Mouse (Mus musculus) fat pad, adult 2 months (tissue): ENCODE measurements around the gene Olfr66.

Experiments used
- DNase-seq: peaks from one replicate; pipeline ENCODE4 v3.0.0-alpha.2; 2011; ENCODE audit warnings: low read depth, low spot score; ENCODE audit errors: extremely low read depth

Gene Olfr66

DNA sequence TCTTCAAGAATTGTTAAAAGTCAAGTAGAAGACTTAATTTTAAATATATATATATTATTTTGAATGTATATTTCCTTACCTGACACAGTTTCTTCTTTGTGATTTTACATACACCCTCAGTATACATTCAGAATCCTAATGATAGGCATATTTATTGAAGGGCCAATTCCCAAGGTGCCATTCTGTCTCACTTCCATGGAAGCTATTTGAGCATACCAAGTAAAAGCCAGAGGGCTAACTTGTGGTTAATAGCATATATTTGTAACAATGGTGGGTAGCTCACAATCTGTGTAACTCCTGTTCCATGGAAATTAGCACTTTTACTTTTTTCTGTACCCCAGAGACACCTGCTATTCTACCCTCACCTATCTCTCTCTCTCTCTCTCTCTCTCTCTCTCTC lies at the start of gene Olfr66:
Olfr66 (minus strand) TSS at position 101 of the 400 bp plus-strand sequence.
- DNase-seq = no peak

- DNase-seq = no peak
Measured at GRCm38 (mm10) chr7:103934264-103934663, 48.2 kb upstream of the Olfr66 start, which contains the start of gene Olfr632. Gene Olfr632 (plus strand): TSS chr7:103934347.

GRCm38 (mm10) chr7:103928525-103928924 lies 42.5 kb upstream of the Olfr66 start, which contains the start of gene Olfr631:
Gene Olfr631 (plus strand): TSS chr7:103928825.
- DNase-seq = no peak

- DNase-seq = no peak
Measured at GRCm38 (mm10) chr7:103915338-103915737, 29.3 kb upstream of the Olfr66 start.

GRCm38 (mm10) chr7:103912969-103913511 lies 27.0 kb upstream of the Olfr66 start:
- DNase-seq = no peak

DNA sequence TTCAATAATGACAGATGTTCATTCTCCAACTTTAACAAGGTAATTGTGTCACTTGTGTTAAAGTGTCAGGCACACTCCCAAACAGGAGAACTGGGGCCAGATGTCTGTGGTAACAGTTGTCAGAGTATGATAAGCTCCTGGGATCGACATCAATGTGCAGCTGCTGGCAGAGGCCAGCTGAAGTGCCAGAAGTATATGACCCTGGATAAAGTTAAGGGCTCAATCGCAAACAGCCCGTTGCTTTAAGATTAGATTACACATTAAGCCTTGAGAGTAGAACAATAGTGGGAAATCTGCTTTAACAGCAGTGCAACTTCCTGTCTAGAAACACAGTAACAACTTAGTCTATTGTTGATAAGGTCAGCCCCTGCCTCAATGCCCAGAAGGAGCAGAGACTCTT lies 24.0 kb upstream of the Olfr66 start:
- no peak for DNase-seq

GRCm38 (mm10) chr7:103903187-103903586 lies 17.1 kb upstream of the Olfr66 start, which contains the start of gene Olfr65:
Gene Olfr65 (plus strand): TSS chr7:103903487.
- DNase-seq = no peak

DNA sequence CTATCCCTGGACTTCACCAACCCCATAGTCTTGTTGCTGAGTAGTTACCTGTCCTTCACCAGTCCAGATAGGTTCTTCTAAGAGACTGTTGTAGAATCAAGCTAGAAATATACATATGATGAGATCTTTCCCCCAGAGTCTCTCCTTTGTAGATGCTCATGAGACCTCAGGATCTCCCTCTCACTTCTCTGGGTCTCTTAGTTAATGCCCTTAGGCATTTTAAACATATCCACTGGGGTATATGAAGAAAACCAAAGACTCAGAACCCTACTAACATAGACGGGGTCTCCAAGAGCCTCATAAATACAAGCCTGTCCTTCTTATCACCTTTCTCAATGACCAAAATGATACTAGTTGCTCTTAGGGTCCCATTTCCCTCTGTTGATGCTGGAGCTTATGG lies 8.3 kb upstream of the Olfr66 start, which contains the start of gene Olfr64:
Olfr64 (minus strand) TSS at position 101 of the 400 bp plus-strand sequence.
- DNase-seq = no peak

DNA sequence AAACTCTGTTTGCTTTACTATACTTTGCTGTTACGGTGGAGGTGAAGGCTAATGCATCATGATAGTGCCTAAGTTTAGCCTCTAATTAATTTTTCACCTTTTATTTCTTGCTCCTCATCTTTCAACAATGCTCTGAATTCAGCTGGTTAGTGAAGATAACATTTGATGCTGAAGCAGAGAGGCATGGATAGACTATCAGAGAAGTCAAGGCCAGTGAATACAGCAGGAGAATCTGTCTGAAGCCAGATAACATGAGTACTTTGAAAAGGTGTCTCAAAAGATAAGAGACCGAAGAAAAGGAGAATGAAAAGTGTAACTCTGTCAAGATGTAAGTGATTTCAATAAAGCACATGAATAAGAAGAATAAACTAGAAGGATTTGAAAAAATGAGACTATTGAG lies 9.0 kb downstream of the Olfr66 start:
- no peak for DNase-seq

- no peak for DNase-seq
Measured at GRCm38 (mm10) chr7:103874451-103874850, 11.6 kb downstream of the Olfr66 start.

GRCm38 (mm10) chr7:103873064-103873463 lies 13.0 kb downstream of the Olfr66 start:
- DNase-seq = no peak

DNA sequence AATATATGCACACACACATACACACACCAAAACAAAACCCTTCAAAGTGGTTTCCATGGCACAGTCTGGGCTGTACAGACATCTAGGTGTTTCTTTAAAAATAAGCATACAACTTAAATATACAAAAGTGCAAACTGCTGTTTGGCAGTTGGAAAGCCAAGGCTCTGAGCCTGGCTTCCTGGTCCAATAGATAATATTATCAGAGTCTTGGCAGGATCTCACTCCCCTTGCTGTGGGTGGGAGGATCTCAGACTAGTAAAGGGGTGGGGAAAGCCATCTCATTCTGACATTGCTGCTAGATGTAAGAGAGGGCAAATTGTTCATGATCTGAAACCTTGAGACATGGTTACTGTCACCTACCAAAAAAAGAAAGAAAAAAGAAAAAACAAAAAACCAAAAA lies 15.4 kb downstream of the Olfr66 start:
- DNase-seq = no peak

DNA sequence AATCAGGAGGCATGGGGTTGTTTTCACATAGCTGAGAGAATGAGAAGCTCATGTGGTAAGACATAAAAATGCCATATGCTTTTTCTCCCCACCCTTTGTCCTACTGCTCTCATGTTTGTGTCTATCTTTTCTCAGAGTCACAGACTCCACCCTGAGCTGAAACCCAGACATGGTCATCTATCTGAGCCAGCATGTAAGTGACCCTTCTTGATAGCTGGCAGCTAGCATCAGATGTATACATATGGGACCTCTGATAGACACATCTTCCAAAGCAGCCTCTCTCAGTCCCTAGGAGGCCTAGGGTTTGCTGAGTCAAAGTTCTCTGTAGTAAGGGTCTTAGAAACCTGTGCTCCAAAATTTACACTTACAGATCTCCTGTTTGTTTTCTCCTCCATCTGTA lies 20.3 kb downstream of the Olfr66 start:
- DNase-seq = no peak

DNA sequence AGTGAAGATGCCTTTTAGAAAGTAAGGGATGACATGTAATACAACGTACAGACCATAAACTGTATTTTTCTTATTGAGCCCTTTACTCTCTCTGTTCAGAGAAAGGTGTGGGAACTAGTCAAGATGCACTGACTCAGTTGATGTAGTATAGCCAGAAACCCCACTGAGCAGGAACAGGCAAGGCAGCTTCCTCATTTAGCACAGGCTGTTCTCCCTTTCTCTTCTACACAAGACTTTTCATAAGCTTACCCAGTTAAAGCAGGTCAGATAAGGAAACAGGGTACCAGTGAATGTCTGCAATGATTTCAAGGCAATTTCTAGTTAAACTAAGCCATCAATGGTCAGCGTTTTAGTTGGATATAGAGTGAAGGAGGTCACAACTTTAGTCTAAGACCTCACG lies 24.5 kb downstream of the Olfr66 start:
- no peak for DNase-seq

DNA sequence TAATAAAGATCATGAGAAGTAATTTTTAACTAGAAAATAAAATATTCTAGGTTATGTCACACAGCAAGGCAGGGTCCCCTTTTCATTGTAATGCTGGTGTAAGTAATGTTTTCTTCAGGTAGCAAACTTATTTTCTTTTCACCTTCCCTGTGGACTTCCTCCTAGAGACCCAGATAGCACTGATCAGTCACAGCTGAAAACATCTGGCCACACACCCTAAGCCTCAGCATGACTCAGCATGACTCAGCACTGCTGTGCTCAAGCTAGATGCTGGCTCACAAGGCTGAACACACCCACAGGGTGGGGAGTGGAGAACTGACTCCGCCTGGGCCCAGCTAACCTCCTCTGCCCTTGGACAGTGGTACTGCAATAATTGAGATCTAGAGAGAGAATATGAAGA lies 25.2 kb downstream of the Olfr66 start:
- DNase-seq = no peak

- DNase-seq = no peak
Measured at GRCm38 (mm10) chr7:103859076-103859475, 27.0 kb downstream of the Olfr66 start.

- no peak for DNase-seq
Measured at GRCm38 (mm10) chr7:103854669-103855068, 31.4 kb downstream of the Olfr66 start.

GRCm38 (mm10) chr7:103853090-103853489 lies 33.0 kb downstream of the Olfr66 start, which contains the start of gene Hbb-y:
Gene Hbb-y (minus strand): TSS chr7:103853216.
- DNase-seq = no peak

DNA sequence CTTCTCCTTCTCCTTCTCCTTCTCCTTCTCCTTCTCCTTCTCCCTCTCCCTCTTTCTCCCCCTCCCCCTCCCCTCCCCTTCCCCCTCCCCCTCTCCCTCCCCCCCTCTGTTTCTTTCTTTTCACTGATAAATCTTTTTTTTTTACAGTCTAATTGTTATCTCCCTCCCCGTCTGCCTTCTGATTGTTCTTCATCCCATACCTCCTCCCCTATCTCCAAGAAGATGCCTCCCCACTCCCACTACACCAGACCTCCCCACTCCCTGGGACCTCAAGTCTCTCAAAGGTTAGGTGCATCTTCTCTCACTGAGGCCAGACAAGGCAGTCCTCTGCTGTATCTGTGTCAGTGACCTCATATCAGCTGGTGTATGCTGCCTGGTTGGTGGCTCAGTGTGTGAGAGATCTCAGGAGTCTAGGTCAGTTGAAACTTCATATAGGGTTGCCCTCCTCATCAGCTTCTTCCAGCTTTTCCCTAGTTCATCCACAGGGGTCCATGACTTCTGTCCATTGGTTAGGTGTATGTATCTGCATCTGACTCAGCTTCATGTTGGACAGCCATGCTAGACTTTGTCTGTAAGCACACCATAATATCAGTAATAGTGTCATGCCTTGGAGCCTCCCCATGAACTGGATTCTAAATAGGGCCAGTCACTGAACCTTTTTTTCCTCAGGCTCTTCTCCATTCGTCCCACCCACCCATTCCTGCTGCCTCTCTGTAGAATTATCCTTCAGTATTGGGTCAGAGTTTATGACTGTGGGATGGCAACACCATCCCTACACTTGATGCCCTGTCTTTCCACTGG lies 41.3 kb downstream of the Olfr66 start:
- DNase-seq = no peak

DNA sequence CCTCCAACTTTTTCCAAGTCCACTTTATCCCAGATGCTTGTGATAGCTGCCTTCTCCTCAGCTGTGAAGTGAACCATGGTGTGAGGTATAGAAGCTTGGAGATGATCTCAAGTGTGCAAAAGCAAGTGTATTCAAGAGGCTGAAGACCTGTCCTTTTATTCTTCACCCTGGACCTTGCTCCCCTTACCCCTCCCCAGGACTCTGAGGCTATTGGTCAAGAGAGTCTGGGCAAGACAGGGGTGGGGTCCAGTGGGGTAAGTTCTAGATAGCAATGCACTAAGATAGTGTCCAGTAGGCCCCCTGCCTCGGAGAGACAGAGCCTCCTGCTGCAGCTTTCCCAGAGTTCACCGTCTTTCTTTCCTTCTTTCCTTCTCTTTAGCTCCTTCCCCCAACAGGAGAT lies 43.0 kb downstream of the Olfr66 start, which contains the start of gene Hbb-bh1:
Hbb-bh1 (minus strand) TSS at position 131 of the 400 bp plus-strand sequence.
- DNase-seq = no peak

DNA sequence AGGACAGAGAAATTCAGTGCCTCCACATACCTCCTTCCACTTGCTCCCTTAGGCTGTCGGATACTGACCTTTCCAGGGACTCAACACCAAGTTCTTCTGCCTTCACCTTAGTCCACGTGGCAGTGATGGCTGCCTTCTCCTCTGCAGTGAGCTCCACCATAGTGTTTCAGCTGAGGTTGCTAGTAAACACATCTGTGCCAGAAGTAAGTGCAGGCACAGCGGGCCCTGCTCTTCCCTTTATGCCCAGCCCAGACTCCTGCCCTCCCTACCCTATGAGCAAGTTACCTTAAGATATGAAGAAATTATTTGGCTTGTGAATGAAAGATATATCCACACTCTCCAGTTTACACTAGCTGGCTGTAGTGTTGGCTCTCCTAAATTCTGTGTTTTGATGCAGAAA lies 45.8 kb downstream of the Olfr66 start, which contains the start of gene Hbb-bh2:
Hbb-bh2 (minus strand) TSS at position 253 of the 400 bp plus-strand sequence.
- DNase-seq = no peak
